Mouse (Mus musculus): ENCODE data around the gene Cdkn3. TPM values are rescaled to one million over a fixed set of nuclear protein-coding genes. Genes with fewer than 3 reads are reported as not detected.

The Cdkn3 gene
- polyA plus RNA-seq (2017; shearing (Covaris generic)) = 3.4 TPM

DNA sequence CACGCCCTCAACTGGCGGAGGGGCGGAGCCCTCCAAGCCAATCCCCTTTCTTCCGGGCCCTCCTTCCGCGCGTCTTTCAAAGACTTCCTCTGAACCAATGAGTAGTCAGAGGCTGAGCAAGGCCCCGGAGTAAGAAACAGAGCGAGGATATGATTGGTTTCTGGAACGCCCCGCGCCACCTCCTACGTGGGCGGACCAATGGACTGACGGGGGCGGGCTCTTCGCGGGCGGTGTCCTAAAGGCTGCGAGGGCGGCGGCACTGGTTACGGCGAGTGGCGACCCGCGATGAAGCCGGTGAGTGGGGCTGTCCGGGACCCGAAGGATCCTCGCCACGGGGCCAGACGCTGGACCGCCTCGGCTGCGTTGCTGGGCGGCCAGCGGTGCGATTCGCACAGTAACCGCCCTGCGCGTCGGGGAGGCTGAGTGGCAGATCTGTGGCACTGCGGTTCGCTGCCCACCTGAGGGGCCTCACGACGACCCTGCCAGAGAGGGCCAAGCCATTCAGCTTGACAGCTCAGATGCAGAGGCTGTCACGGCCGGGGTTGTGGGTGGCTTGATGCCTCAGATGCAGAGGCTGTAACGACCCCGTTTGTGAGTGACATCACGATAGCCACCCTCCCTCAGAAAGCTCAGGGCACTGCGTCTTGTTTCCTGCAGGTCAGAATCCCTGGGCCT is at the start of gene Cdkn3:
Cdkn3 (plus strand) TSS at position 187 of the 675 bp plus-strand sequence.

DNA sequence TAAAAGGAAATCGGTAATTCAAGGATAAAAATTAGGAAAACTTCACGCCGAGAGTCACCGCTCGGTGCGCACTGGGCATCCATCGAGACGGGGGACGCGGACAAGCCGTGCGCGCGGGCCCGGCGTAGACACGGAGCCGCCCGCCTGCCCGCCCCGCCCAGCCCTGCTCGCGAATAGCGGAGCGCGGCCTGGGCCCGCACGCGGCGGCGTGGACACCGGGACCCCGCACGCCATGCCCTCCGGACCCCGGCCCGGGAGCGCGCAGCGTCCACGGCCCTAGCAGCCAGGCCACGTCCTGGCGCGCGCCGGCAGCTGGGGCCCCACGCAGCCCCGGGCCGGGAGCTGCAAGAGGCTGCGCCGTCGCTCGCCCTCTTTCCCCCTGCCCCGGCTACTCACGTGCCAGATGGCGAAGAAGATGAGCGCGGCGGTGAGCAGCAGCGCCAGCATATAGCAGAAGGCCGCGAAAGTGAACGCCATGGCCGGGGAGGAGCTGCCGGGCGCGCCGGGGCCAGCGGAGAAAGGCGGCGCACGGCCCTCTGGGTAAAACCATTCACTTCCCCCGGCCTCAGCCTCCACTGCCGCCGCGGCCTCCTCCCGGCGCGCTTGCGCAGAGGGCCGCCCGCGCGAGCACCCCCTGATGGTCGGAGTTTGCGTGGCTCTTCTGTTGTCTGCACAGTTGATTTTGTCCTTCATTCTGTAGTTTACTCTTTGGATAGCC is 27.6 kb downstream of the Cdkn3 start, which contains the start of gene Cnih1:
Cnih1 (minus strand) TSS at position 625 of the 718 bp plus-strand sequence.

Other genes with a start within 250 kb of the Cdkn3 start
- gene Cnih1, start 27.9 kb downstream of the Cdkn3 start, polyA plus RNA-seq (2017; shearing (Covaris generic)) = 95.5 TPM
- 111 TPM for gene Gmfb, start 61.7 kb downstream of the Cdkn3 start, polyA plus RNA-seq (2017; shearing (Covaris generic))
- 18.0 TPM for gene Cgrrf1, start 71.6 kb downstream of the Cdkn3 start, polyA plus RNA-seq (2017; shearing (Covaris generic))
- gene Samd4, start 122.3 kb downstream of the Cdkn3 start, polyA plus RNA-seq (2017; shearing (Covaris generic)) = 0.24 TPM